Mouse (Mus musculus): Measurements from ENCODE around the gene Myo7a. TPM values are rescaled to one million over a fixed set of nuclear protein-coding genes. Genes with fewer than 3 reads are reported as not detected.

Gene Myo7a
- polyA plus RNA-seq, 1 experiment from 2014 or later, result 24.0 TPM

DNA sequence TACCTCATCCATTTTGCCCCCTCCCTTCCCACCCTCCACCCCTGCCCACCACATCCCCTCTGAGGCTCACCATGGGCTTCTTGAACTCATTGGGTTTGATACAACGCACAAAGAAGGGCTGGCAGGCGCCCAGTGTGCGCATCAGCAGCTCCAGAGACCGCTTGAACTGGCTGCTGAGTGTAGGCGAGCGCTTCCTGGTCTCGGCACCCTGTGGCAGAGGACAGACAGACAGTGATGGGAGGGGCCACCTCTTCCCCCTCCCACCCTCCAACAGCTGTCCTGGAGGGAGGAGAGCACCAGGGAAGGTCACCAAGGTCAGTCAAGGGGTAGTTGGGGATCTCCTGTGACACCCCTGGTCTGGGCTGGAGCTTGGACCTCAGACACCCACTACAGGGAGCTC is 34.0 kb downstream of the Myo7a start:
- no peak overlapping the region for H3K27ac ChIP-seq (ENCODE audit: low read depth, low read length)
- H3K4me2 ChIP-seq (replicated peaks; ENCODE audit: low read depth), result no peak overlapping the region

DNA sequence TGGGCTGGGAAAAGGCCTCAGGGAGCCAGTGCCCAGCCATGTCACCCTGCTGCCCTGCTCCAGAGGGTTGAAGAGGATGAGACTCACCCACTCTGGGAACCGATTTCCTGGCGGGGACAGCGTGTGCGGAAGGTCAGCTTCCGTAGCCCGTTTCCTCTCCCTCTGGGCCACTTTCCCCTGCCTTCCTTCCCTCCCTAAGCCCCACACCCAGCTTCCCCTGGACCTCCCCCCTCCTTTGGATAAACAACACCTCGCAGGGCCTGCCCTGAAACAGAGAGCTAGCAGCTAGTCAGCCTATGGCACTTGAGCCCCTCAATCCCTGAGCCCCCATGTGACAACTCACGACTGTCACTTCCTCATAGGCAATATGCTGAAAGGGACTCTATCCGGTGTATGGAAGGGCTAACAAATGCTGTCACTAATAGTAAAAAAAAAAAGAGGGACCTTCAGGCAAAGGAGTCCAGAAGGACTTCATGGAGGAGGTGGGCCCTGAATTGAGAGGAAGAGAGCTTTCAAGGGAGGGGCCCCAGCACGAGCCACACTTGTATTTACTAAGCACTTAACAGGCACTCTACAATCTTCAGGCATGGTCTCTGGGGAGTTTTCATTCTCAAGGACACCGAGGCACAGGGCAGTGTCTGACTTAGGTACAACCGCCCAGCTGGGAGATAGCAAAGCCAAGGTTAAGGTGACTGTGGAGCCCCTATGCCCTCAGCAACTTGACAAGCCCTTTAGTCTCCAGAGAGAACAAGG is 34.6 kb downstream of the Myo7a start:
- no peak for ATAC-seq
- no peak overlapping the region for H3K4me3 ChIP-seq (ENCODE audit: low read depth, low read length)
- H3K27me3 ChIP-seq (replicated peaks; ENCODE audit: control insufficient read depth, insufficient read depth, low read length), result no peaks in the 10 kb centered on the region
- 34% methylated on average over 12 of the region's 12 CpGs for WGBS
- H3K27ac ChIP-seq (ENCODE audit: low read depth, low read length), result peak overlapping the region; percentile 54
- H3K9ac ChIP-seq (ENCODE audit: low read depth, low read length), result no peak overlapping the region
- TF ChIP-seq CTCF (IDR thresholded peaks at IDR 0.05; ENCODE audit: low read depth), result no peak
- no peaks in the 10 kb centered on the region for H3K4me1 ChIP-seq (replicated peaks; ENCODE audit: control insufficient read depth, insufficient read depth, low read length)
- H3K4me2 ChIP-seq (replicated peaks; ENCODE audit: low read depth), result 0 out of 2 replicates have a peak overlapping the region, but pooled peaks have one; percentile 3
- H3K9me3 ChIP-seq (ENCODE audit: control insufficient read depth), result no peaks in the 10 kb centered on the region
- H3K36me3 ChIP-seq (ENCODE audit: control insufficient read depth, insufficient read depth), result peaks cover 45% of the 10 kb centered on the region

More for the DNA sequence above, 34.0 kb downstream of the Myo7a start:
- ATAC-seq, result no peak
- Histone ChIP-seq H3K9me3 (ENCODE audit: control insufficient read depth) (no peaks in the 10 kb centered on the region), H3K36me3 (ENCODE audit: control insufficient read depth, insufficient read depth) (peaks cover 40% of the 10 kb centered on the region), H3K4me3 (ENCODE audit: low read depth, low read length) (no peak overlapping the region), H3K27me3 (replicated peaks; ENCODE audit: control insufficient read depth, insufficient read depth, low read length) (no peaks in the 10 kb centered on the region), H3K9ac (ENCODE audit: low read depth, low read length) (no peak overlapping the region), H3K4me1 (replicated peaks; ENCODE audit: control insufficient read depth, insufficient read depth, low read length) (no peaks in the 10 kb centered on the region)
- 78% methylated on average over 7 of the region's 7 CpGs for WGBS
- no peak for TF ChIP-seq CTCF (IDR thresholded peaks at IDR 0.05; ENCODE audit: low read depth)

DNA sequence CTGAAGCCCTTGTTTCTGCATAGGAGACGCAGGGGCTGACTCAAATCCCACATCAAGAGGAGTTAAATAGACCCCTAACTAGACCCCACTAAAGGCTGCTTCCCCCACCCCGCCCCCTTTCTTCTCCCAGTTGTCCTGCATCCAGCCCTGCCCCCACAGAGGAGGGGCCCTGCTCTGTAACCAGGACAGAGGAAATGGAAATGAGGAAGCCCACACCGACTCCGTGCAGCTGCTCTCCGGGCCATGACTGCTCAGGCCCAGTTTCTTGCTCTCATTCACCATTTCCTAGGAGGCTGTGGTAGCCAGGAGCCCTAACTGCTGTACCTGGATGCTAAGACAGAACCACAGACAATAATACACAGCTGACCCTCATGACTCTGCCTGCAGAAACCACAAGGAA is 36.9 kb downstream of the Myo7a start:
- no peak for TF ChIP-seq CTCF (IDR thresholded peaks at IDR 0.05; ENCODE audit: low read depth)
- H3K4me1 ChIP-seq (replicated peaks; ENCODE audit: control insufficient read depth, insufficient read depth, low read length), result no peaks in the 10 kb centered on the region
- WGBS, result 49% methylated on average over 5 of the region's 5 CpGs
- H3K27me3 ChIP-seq (replicated peaks; ENCODE audit: control insufficient read depth, insufficient read depth, low read length), result no peaks in the 10 kb centered on the region
- no peak overlapping the region for H3K4me3 ChIP-seq (ENCODE audit: low read depth, low read length)
- ATAC-seq, result no peak
- H3K36me3 ChIP-seq (ENCODE audit: control insufficient read depth, insufficient read depth), result peaks cover 59% of the 10 kb centered on the region
- H3K27ac ChIP-seq (ENCODE audit: low read depth, low read length), result no peak overlapping the region
- no peak overlapping the region for H3K9ac ChIP-seq (ENCODE audit: low read depth, low read length)
- no peaks in the 10 kb centered on the region for H3K9me3 ChIP-seq (ENCODE audit: control insufficient read depth)
- H3K4me2 ChIP-seq (replicated peaks; ENCODE audit: low read depth), result no peak overlapping the region

DNA sequence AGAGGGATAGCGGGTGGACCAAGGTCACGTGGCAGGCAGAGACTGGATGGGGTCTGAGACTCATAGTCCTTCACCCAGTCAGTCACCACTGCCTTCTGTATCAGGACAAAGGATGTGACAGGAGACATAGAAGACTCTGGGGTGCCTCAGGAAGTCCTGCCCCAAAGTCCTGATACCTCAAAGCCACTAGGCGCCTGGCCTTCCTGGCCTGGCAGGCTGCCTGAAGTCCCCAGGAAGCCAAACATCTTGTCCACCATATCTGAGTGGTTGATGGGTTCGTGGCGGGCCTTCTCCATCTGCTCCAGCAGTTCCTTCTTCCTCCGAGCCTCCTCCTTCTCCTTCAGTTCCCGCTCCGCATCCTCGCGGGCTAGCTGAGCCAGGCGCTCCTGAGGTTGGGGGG is 41.9 kb downstream of the Myo7a start:
- no peak overlapping the region for H3K9ac ChIP-seq (ENCODE audit: low read depth, low read length)
- H3K27me3 ChIP-seq (replicated peaks; ENCODE audit: control insufficient read depth, insufficient read depth, low read length), result no peaks in the 10 kb centered on the region
- H3K4me3 ChIP-seq (ENCODE audit: low read depth, low read length), result no peak overlapping the region
- no peak overlapping the region for H3K27ac ChIP-seq (ENCODE audit: low read depth, low read length)
- H3K9me3 ChIP-seq (ENCODE audit: control insufficient read depth), result no peaks in the 10 kb centered on the region
- H3K36me3 ChIP-seq (ENCODE audit: control insufficient read depth, insufficient read depth), result peaks cover 90% of the 10 kb centered on the region
- ATAC-seq, result no peak
- 84% methylated on average over 11 of the region's 11 CpGs for whole genome bisulfite sequencing
- no peaks in the 10 kb centered on the region for H3K4me1 ChIP-seq (replicated peaks; ENCODE audit: control insufficient read depth, insufficient read depth, low read length)
- no peak overlapping the region for H3K4me2 ChIP-seq (replicated peaks; ENCODE audit: low read depth)
- TF ChIP-seq CTCF (IDR thresholded peaks at IDR 0.05; ENCODE audit: low read depth), result no peak

DNA sequence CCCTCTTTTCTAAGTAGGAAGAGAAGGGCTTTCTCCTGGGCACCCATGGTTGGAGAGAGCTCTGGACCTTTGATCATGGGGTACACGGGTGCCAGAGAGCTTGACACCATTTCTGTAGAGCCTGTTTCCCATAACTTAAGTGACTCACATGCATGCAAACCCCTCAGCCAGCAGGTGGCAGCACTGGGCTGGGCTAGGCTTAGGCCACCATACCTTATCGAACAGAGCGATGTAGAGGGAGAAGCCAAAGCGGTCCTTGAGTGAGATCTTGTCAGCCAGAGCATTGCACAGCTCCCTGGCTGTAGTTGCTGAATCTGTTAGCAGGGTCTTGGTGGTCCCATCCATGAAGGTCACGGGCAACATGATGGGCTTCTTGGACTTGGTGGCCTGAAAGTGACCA is 47.7 kb downstream of the Myo7a start:
- peaks cover 88% of the 10 kb centered on the region for H3K36me3 ChIP-seq (ENCODE audit: control insufficient read depth, insufficient read depth)
- no peak overlapping the region for H3K27ac ChIP-seq (ENCODE audit: low read depth, low read length)
- no peaks in the 10 kb centered on the region for H3K9me3 ChIP-seq (ENCODE audit: control insufficient read depth)
- 28% methylated on average over 5 of the region's 5 CpGs for WGBS
- TF ChIP-seq CTCF (IDR thresholded peaks at IDR 0.05; ENCODE audit: low read depth), result peak; percentile 100
- H3K27me3 ChIP-seq (replicated peaks; ENCODE audit: control insufficient read depth, insufficient read depth, low read length), result no peaks in the 10 kb centered on the region
- no peak overlapping the region for H3K4me2 ChIP-seq (replicated peaks; ENCODE audit: low read depth)
- ATAC-seq, result peak; percentile 29; the same call in 1 of the 2 replicates
- H3K4me1 ChIP-seq (replicated peaks; ENCODE audit: control insufficient read depth, insufficient read depth, low read length), result no peaks in the 10 kb centered on the region
- no peak overlapping the region for H3K9ac ChIP-seq (ENCODE audit: low read depth, low read length)
- H3K4me3 ChIP-seq (ENCODE audit: low read depth, low read length), result no peak overlapping the region

DNA sequence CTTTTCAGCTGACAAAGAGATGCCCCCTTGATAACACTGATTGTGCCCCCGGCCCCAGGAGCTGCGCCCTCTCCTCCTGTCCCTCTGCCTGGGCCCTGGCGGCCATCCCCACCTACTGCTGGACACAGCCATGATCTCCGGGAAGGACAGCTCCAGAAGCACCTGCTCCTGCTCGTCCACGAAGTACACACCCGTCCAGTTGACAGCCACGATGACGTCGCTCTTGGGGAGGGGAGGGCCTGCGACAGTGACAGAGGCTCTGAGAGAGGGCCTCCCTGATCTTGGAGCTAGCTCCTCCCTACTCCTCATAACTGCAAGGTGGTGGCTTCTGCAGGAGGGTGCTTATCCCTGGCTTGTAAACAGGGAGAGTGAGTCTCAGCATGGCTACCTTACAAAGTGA is 53.1 kb downstream of the Myo7a start:
- Histone ChIP-seq H3K27me3 (replicated peaks; ENCODE audit: control insufficient read depth, insufficient read depth, low read length) (no peaks in the 10 kb centered on the region), H3K9me3 (ENCODE audit: control insufficient read depth) (no peaks in the 10 kb centered on the region), H3K4me1 (replicated peaks; ENCODE audit: control insufficient read depth, insufficient read depth, low read length) (no peaks in the 10 kb centered on the region), H3K4me3 (ENCODE audit: low read depth, low read length) (no peak overlapping the region), H3K36me3 (ENCODE audit: control insufficient read depth, insufficient read depth) (peaks cover 89% of the 10 kb centered on the region), H3K4me2 (replicated peaks; ENCODE audit: low read depth) (no peak overlapping the region), H3K9ac (ENCODE audit: low read depth, low read length) (no peak overlapping the region), H3K27ac (ENCODE audit: low read depth, low read length) (no peak overlapping the region)
- TF ChIP-seq CTCF (IDR thresholded peaks at IDR 0.05; ENCODE audit: low read depth), result no peak
- ATAC-seq, result no peak
- WGBS, result 69% methylated on average over 11 of the region's 11 CpGs
